In the genomic region with DNA sequence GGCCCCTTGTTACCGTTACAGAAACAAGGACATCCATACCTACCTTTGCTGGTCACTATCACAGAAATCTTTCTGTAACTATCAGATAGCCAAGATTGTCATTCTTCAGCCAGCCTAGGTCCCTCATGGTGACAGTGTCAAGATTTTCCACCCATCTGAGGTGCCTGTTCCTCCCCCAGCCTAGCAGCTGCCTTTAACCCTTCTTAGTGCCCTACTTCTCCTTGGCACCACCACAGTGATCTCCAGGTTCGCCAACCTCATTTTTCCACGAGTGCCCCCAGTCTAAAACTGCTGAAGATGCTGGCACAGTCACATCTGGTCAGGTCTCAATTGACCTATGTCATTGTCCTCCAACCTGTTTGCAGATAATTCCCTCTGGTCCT, we compare ENCODE assay signal across 8 mouse cellular contexts. TPM values are rescaled to one million over a fixed set of nuclear protein-coding genes. Genes with fewer than 3 reads are reported as not detected.
DNase-seq lines count a peak whose midpoint lies in the region; ATAC-seq and TF ChIP-seq lines count a peak whose summit lies in the region.

No protein-coding gene starts in this region.

- H3K9ac ChIP-seq in lung, postnatal 0 days (replicated peaks; ENCODE audit: low read depth): no peak overlapping the region
- H3K9ac ChIP-seq in forebrain, embryonic 12.5 days: no peak overlapping the region
- no peak overlapping the region for H3K9ac ChIP-seq in limb, embryonic 11.5 days (ENCODE audit: low read length)

- no peak overlapping the region for H3K27ac ChIP-seq in lung, postnatal 0 days (ENCODE audit: low read length)
- H3K27ac ChIP-seq in forebrain, embryonic 12.5 days: no peak overlapping the region
- H3K27ac ChIP-seq in limb, embryonic 11.5 days (replicated peaks; ENCODE audit: low read depth, low read length): no peak overlapping the region
- H3K27ac ChIP-seq in small intestine, adult 2 months (ENCODE audit: insufficient read depth, low read depth, low read length): no peak overlapping the region

- DNase-seq in lung, postnatal 0 days (ENCODE audit: low spot score): no peak
- DNase-seq in lung, postnatal 10 days: no peak
- no peak for DNase-seq in limb, embryonic 11.5 days (ENCODE audit: low spot score)
- no peak for DNase-seq in frontal cortex, postnatal 14 days (ENCODE audit: low spot score in 2 of 2)
- no peak for DNase-seq in testis, postnatal 14 days (ENCODE audit: low spot score)
- DNase-seq in layer of hippocampus, postnatal 25 days (ENCODE audit: extremely low spot score in 1 of 2, low spot score in 1 of 2): no peak

- no peak for TF ChIP-seq POLR2A in small intestine, adult 2 months (IDR thresholded peaks at IDR 0.05; ENCODE audit: low read depth, low read length)

- 41% methylated on average over 3 of the region's 3 CpGs for WGBS in lung, postnatal 0 days
- 63% methylated on average over 3 of the region's 3 CpGs for WGBS in forebrain, embryonic 12.5 days
- 55% methylated on average over 3 of the region's 3 CpGs for WGBS in limb, embryonic 11.5 days
- 55% methylated on average over 3 of the region's 3 CpGs for WGBS in small intestine, adult 2 months

- no peak for ATAC-seq in lung, postnatal 0 days
- ATAC-seq in forebrain, embryonic 12.5 days (ENCODE audit: low FRiP score): no peak
- ATAC-seq in limb, embryonic 11.5 days (ENCODE audit: insufficient number of reproducible peaks, low FRiP score, low TSS enrichment, low read depth): no peak

- H3K4me3 ChIP-seq in lung, postnatal 0 days (ENCODE audit: low read depth, low read length): peak overlapping the region; percentile 53; the same call in 1 of the 2 replicates
- H3K4me3 ChIP-seq in forebrain, embryonic 12.5 days (replicated peaks): peak overlapping the region; percentile 67
- no peak overlapping the region; the same call in 1 of the 2 replicates for H3K4me3 ChIP-seq in limb, embryonic 11.5 days (ENCODE audit: low read depth, low read length)
- H3K4me3 ChIP-seq in small intestine, adult 2 months (ENCODE audit: low read depth, low read length): peak overlapping the region; percentile 74; the same call in 1 of the 2 replicates

- peaks cover 19% of the 10 kb centered on the region for H3K27me3 ChIP-seq in lung, postnatal 0 days (replicated peaks; ENCODE audit: insufficient read depth, low read length)
- peaks cover 79% of the 10 kb centered on the region for H3K27me3 ChIP-seq in forebrain, embryonic 12.5 days
- peaks cover 42% of the 10 kb centered on the region for H3K27me3 ChIP-seq in limb, embryonic 11.5 days (ENCODE audit: control insufficient read depth, insufficient read depth, low read length)
- peaks cover 16% of the 10 kb centered on the region for H3K27me3 ChIP-seq in small intestine, adult 2 months (ENCODE audit: control insufficient read depth, insufficient read depth, low read length)

- H3K9me3 ChIP-seq in lung, postnatal 0 days (ENCODE audit: low read length): no peaks in the 10 kb centered on the region
- H3K9me3 ChIP-seq in forebrain, embryonic 12.5 days: no peaks in the 10 kb centered on the region
- no peaks in the 10 kb centered on the region for H3K9me3 ChIP-seq in limb, embryonic 11.5 days (ENCODE audit: control insufficient read depth, low read length)

- TF ChIP-seq CTCF in lung, postnatal 0 days (IDR thresholded peaks at IDR 0.05): no peak
- no peak for TF ChIP-seq CTCF in small intestine, adult 2 months (IDR thresholded peaks at IDR 0.05; ENCODE audit: extremely low read depth, insufficient read length, insufficient replicate concordance, low read depth, low read length)

- no peaks in the 10 kb centered on the region for H3K36me3 ChIP-seq in lung, postnatal 0 days (ENCODE audit: insufficient read depth, low read length)
- H3K36me3 ChIP-seq in forebrain, embryonic 12.5 days (replicated peaks): no peaks in the 10 kb centered on the region
- no peaks in the 10 kb centered on the region for H3K36me3 ChIP-seq in limb, embryonic 11.5 days (ENCODE audit: control insufficient read depth, insufficient read depth, low read length)
- no peaks in the 10 kb centered on the region for H3K36me3 ChIP-seq in small intestine, adult 2 months (ENCODE audit: control insufficient read depth, insufficient read depth, low read length)

- 0 out of 2 replicates have a peak, but pooled peaks cover 2% of the 10 kb centered on the region for H3K4me1 ChIP-seq in lung, postnatal 0 days (ENCODE audit: insufficient read depth, low read depth, low read length)
- H3K4me1 ChIP-seq in forebrain, embryonic 12.5 days: peaks cover 15% of the 10 kb centered on the region
- H3K4me1 ChIP-seq in limb, embryonic 11.5 days (ENCODE audit: control insufficient read depth, insufficient read depth, low read length): peaks cover 11% of the 10 kb centered on the region; the same call in 1 of the 2 replicates
- H3K4me1 ChIP-seq in small intestine, adult 2 months (ENCODE audit: control insufficient read depth, insufficient read depth, insufficient read length, low read length): peaks cover 7% of the 10 kb centered on the region

- peak overlapping the region; percentile 95 for H3K4me2 ChIP-seq in lung, postnatal 0 days (replicated peaks; ENCODE audit: low read depth, low read length)
- H3K4me2 ChIP-seq in forebrain, embryonic 12.5 days: peak overlapping the region; percentile 98
- peak overlapping the region; percentile 96; the same call in 1 of the 2 replicates for H3K4me2 ChIP-seq in limb, embryonic 11.5 days (ENCODE audit: low read depth, severe bottlenecking)

- no peak for TF ChIP-seq EP300 in lung, postnatal 0 days (IDR thresholded peaks at IDR 0.05)

RNA-seq across cellular contexts. Expression of a gene that starts 0.8 kb away (rescaled TPM):
- polyA plus RNA-seq in lung, postnatal 0 days (2015; fragmentation: Nextera tagmentation; extraction: Ambion mirVana): 4.1 and 4.9 TPM in 2 replicates
- polyA plus RNA-seq in forebrain, embryonic 12.5 days (2016; fragmentation: Nextera tagmentation; extraction: Ambion mirVana): 1.1 TPM in 2 replicates
- 0.20 and 0.69 TPM in 2 replicates for polyA plus RNA-seq in limb, embryonic 11.5 days (2014; fragmentation: Nextera tagmentation; extraction: Ambion mirVana)
- polyA plus RNA-seq in small intestine, adult 2 months (2012; rRNA removed): 7.1 and 8.4 TPM in 2 replicates
- 100 to 1,000 TPM; 127 to 147 TPM for total RNA-seq in layer of hippocampus, postnatal 25 days (2021)

RNA-seq across cellular contexts. Expression of a gene that starts 37.9 kb away (rescaled TPM):
- polyA plus RNA-seq in lung, postnatal 0 days (2015; fragmentation: Nextera tagmentation; extraction: Ambion mirVana): 6.2 and 7.1 TPM in 2 replicates
- polyA plus RNA-seq in forebrain, embryonic 12.5 days (2016; fragmentation: Nextera tagmentation; extraction: Ambion mirVana): 10.1 and 11.8 TPM in 2 replicates
- polyA plus RNA-seq in limb, embryonic 11.5 days (2014; fragmentation: Nextera tagmentation; extraction: Ambion mirVana): 8.3 and 9.5 TPM in 2 replicates
- polyA plus RNA-seq in small intestine, adult 2 months (2012; rRNA removed): 0.86 and 2.2 TPM in 2 replicates
- 10 to 100 TPM; 13.2 to 14.7 TPM for total RNA-seq in layer of hippocampus, postnatal 25 days (2021)

RNA-seq across cellular contexts. Expression of a gene that starts 38.3 kb away (rescaled TPM):
- polyA plus RNA-seq in lung, postnatal 0 days (2015; fragmentation: Nextera tagmentation; extraction: Ambion mirVana): 0.38 and 0.44 TPM in 2 replicates
- polyA plus RNA-seq in forebrain, embryonic 12.5 days (2016; fragmentation: Nextera tagmentation; extraction: Ambion mirVana): 0.33 and 0.64 TPM in 2 replicates
- polyA plus RNA-seq in limb, embryonic 11.5 days (2014; fragmentation: Nextera tagmentation; extraction: Ambion mirVana): 0.23 and 0.48 TPM in 2 replicates
- polyA plus RNA-seq in small intestine, adult 2 months (2012; rRNA removed): 0.50 and 0.51 TPM in 2 replicates
- 1 to 10 TPM; 1.1 to 1.5 TPM for total RNA-seq in layer of hippocampus, postnatal 25 days (2021)

RNA-seq across cellular contexts. Expression of a gene that starts 48.1 kb away (rescaled TPM):
- polyA plus RNA-seq in lung, postnatal 0 days (2015; fragmentation: Nextera tagmentation; extraction: Ambion mirVana): not detected in 2 replicates
- polyA plus RNA-seq in forebrain, embryonic 12.5 days (2016; fragmentation: Nextera tagmentation; extraction: Ambion mirVana): not detected in 2 replicates
- polyA plus RNA-seq in limb, embryonic 11.5 days (2014; fragmentation: Nextera tagmentation; extraction: Ambion mirVana): not detected in 2 replicates
- not detected in 2 replicates for polyA plus RNA-seq in small intestine, adult 2 months (2012; rRNA removed)
- total RNA-seq in layer of hippocampus, postnatal 25 days (2021): 1 to 10 TPM in 1 of 2 experiments, under 1 TPM in 1; 0.81 to 1.7 TPM

RNA-seq across cellular contexts. Expression of a gene that starts 54.1 kb away (rescaled TPM):
- 6.5 TPM in 2 replicates for polyA plus RNA-seq in lung, postnatal 0 days (2015; fragmentation: Nextera tagmentation; extraction: Ambion mirVana)
- 3.4 TPM in 2 replicates for polyA plus RNA-seq in forebrain, embryonic 12.5 days (2016; fragmentation: Nextera tagmentation; extraction: Ambion mirVana)
- polyA plus RNA-seq in limb, embryonic 11.5 days (2014; fragmentation: Nextera tagmentation; extraction: Ambion mirVana): 5.2 and 5.6 TPM in 2 replicates
- polyA plus RNA-seq in small intestine, adult 2 months (2012; rRNA removed): 4.3 and 11.4 TPM in 2 replicates
- total RNA-seq in layer of hippocampus, postnatal 25 days (2021): 10 to 100 TPM; 52.3 to 53.3 TPM
